Mouse (Mus musculus): ENCODE data around the gene Mrpl28. TPM values are rescaled to one million over a fixed set of nuclear protein-coding genes. Genes with fewer than 3 reads are reported as not detected.

Mrpl28 gene
- total RNA-seq, 4 experiments from 2014 or later = 61.0 to 74.7 (median 62.8) TPM

DNA sequence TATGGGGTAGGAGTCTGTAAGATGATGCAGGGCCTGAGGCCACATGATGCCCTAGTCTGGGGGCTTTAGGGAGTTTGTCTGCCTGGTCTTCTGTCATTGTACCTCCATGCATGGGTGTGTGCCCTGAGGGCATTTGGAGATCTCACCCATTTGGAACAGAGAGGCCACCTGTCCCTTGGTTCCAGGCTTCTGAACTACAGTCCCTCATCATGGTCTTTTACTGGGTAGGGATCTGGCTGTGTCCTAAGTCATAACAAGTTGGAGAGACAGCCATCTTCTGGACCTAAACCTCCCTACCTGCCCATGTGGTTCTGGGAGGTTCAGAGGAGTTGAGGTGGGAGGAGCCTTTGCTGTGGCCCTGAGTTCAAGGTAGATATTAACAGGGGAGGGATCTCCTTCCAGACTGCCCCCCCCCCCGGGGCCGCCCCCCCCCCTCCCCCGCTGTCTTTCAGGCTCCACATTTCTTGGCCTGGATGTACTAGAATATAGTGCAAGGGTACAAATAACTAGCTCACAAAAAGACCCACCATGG, 7.3 kb upstream of the Mrpl28 start:
- DNase-seq (ENCODE audit: low spot score in 2 of 2) = no peak

DNA sequence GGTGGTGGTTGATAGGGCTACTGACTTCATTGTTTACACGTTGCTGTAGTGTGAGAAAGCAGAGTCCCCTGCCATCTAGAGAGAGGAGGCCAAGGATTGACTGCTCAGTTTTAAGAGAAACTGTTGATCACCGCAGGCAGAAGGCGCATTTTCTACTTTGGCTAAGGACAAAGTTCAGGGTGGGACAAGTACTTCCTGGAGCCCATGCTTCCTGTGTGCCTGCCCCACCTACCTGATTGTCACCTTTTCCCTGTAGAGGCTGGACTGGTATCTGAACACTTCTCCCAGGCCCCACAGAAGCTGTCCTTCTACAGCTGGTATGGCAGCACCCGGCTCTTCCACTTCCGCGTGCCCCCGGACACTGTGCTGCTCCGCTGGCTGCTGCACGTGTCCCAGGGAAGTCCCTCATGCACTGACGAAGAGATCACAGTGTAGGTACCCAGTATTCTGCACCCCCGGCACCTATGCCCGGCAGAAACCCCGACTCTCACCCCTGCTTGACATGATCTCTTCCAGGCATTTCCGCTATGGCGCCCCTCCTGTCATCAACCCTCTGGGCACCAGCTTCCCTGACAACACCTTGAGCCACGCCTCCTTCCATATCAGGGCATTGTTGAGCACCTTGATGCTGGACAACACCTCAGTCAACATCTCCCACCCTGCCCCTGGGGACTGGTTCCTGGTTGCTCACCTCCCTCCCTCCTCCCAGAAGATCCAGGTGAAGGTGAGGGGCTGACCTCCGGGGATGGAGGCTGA, 6.6 kb upstream of the Mrpl28 start:
- no peak for DNase-seq (ENCODE audit: low spot score in 2 of 2)

DNA sequence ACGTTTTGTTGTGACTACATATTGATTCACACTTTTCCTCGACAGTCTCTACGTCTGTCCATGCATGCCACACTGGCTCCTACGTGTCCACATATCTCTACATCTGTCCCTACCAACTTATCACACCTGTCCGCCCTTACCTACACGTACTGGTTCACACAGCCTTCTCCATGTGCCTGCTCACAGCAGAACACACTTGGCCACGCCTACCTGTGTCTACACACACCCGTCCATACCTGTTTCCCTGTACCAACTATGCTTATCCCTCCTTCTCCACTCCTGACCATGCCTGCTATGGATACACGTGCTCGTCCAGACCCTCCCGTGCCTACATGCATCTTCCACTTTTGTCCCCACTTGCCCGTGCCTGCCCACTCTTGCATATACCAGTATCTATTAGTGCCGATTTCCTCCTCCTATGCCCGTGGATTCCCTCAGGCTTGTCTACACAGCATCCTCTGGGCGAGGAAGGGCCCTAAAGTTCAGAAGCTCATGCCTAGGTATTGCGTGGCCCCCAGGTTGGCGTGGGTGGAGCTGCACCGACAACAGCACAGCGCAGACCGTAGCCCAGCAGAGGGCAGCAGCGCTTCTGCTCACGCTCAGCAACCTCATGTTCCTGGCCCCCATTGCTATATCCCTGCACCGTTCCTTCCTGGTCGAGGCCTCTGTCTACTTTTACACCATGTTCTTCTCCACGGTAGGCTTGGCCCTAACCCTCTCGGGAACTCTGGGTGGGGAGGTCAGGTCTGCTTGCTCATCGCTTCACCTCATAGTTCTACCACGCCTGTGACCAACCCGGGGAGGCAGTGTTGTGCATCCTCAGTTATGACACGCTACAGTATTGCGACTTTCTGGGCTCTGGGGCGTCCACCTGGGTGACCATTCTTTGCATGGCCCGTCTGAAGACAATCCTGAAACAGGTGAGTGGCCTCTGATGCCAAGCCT, 3.3 kb upstream of the Mrpl28 start:
- DNase-seq (ENCODE audit: low spot score in 2 of 2) = no peak

DNA sequence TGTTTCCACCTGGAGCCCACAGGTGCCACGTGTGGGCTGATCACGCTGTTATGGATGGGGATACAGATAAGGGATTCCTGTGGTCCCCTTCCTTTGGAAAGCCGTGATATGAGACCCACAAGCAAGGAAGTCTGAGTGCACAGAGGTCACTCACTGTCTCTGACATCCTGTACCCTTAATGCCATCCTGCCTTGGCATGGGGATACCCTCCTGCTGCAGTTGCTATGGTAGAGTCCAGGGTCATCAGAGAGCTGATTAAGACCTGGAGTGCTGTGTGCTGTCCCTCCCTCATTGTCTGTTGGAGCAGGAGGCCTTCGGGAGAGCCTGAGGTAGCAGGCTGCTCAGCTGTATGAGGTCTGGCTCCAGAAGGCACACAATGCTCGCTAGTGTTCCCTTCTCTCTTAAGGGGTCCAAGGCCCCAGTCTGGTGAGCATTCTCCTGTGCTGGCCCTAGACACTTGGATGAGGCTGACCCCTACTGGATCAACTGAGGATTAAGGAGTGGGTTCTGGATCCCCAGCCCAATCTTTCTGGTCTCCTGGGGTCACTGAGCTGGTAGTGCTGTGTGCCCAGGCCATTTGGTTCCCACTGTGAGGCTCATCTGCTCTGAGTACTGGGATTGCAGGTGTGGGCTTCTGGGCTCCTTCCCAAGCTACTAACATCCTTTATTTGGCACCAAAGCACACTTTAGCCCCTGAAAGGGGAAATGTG, 714 bp upstream of the Mrpl28 start:
- no peak for DNase-seq (ENCODE audit: low spot score in 2 of 2)

DNA sequence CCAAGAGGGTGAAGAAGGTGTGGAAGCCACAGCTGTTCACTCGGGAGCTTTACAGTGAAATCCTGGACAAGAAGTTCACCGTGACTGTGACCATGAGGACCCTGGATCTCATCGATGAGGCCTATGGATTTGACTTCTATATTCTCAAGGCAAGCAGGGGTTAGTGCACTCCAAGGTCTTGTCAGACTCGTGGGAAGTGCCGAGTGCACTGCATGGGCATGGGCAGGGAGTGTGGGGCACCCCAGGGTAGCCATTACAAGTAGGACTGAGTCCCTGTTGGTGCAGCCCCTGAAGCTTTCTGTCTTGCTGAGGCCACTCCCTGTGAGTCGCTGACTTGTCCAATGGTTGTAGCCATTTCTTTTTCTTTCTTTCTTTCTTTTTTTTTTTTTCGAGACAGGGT, 1.3 kb downstream of the Mrpl28 start:
- no peak for DNase-seq (ENCODE audit: low spot score in 2 of 2)

DNA sequence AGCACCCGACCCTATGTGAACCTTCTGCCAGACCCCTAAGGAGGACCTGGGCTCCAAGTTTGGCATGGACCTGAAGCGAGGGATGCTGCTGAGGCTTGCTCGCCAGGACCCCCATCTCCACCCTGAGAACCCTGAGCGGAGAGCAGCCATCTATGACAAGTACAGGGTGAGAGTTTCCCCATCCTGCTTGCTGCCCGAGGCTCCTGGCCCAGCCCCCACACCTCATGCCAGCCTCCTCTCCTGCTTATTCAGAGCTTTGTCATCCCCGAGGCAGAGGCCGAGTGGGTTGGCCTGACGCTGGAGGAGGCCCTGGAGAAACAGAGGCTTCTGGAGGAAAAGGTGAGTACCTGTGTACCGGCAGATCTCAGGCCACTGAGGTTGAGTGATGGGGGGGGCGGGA, 1.9 kb downstream of the Mrpl28 start:
- no peak for DNase-seq (ENCODE audit: low spot score in 2 of 2)

DNA sequence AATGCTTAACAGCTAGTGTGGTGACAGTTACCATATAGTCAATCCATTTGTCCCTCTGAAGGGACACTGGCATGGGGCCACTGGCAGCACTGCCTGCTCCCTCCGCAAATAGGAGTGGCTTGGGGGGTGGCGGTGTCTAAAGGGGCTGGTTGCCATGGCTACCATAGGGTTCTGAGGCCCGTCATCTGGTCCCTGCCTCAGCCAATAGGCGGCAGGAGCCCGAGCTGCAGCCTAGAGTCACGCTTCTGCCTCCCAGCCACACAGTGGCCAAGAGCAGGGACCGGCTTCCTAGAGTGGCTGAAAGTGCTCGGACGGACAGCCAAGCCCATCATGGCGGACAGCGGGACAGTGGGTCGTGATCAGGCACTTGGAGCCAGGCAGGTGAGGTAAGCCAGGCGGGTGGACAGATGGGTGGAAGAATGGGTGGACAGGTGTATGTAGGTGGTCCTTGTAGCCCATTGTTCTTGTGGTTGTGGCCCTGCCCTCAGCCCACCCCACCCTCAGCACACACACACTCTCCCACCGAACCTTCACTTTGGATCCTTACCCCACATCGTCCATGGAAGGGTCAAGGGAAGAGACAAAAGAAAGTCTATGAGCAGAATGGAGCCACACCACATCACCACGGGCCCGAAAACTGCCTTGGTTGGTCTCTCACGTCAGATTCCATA, 7.9 kb downstream of the Mrpl28 start:
- no peak for DNase-seq (ENCODE audit: low spot score in 2 of 2)

DNA sequence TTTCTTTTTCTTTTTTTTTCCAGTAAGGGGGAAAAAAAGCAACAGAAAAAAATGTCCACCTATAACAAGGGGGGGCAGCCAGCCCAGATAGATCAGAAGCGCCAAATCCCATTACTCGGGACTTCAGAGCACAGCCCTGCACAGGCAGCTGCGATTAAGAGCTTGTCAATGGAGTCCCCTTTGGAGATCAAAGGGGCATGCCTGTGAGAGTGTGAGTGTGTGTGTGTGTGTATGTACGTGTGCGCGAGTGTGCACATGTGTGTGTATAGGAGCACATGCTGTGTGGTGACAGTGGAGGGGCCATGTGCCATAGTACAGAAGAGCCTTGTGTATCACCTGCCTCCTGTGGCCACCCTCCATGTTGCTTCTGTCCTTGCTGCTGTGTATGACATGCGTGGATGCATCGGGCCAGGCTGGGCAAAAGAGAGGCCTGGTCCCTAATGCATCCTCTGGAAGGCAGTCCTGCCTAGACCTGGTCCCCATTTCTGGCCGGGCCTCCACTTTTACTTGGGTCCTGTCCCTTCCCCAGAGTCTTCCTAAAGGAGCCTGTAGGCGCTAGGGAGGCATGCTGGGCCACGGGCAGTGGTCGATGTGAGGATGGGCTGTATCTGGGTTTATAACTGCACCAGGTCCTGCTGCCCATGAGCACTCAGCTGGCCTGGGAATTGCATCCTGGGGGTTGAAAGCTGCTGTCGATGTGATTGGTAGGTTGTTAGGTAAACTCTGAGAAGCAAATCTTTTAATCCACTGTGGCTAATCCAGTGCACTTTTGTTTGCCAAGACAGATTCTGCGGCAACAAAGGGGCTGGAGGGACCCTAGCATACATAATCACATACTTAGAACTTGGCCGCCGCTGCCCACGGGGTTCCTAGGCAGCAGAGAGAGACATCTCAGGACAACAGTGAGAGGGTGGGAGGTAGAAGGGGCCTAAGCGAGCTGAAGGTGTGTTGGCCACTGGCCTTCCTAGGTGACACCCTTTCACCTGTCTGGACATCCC, 8.9 kb downstream of the Mrpl28 start:
- no peak for DNase-seq (ENCODE audit: low spot score in 2 of 2)

DNA sequence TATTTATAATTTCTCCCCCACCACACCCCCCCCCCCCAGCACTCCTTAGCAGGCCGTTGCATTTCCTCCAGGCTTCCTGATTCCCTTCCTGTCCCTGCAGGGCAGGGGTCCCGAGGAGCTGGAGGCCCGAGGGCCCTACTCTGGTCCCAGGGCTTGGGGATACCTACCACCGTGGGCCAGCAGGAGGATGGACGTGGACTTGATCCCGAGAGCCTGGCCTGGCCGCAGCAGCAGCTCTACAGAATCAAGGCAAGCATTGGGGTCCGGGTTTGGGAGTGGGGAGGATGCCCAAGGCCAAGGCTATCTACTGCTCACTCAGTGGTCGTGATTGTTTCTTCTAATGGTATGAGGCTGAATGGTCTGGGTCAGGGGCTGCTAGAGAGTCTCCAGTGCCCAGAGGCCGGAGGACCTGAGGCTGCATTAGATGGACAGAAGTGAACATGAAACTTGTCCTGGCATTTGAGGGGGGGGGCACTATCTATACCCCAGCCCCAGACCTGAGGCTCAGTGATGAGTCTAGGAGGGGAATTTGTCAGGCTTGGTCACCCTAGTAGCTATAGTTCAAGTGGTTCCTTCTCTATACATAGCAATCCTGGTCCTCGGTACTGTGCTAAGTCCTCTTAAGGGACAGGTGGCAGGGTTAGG, 13.9 kb downstream of the Mrpl28 start:
- DNase-seq (ENCODE audit: low spot score in 2 of 2) = no peak

DNA sequence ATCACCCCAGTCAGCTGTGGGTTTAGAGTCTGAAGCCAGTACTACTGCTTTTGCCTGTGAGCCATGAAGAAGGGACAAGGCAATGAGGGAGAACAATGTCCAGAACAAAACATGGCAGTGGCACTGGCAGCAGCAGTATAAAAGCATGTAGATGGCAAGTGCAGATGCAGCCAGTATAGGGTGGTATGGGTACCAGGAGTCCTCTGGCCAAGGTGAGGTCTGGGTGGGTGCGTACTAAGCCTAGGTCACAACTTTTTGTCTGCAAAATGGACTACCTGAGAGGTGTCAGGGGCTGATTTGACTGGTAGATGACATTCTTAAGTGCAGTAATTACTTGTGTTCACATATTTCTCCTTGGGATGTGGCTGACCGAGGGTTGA, 14.4 kb downstream of the Mrpl28 start:
- no peak for DNase-seq (ENCODE audit: low spot score in 2 of 2)

DNA sequence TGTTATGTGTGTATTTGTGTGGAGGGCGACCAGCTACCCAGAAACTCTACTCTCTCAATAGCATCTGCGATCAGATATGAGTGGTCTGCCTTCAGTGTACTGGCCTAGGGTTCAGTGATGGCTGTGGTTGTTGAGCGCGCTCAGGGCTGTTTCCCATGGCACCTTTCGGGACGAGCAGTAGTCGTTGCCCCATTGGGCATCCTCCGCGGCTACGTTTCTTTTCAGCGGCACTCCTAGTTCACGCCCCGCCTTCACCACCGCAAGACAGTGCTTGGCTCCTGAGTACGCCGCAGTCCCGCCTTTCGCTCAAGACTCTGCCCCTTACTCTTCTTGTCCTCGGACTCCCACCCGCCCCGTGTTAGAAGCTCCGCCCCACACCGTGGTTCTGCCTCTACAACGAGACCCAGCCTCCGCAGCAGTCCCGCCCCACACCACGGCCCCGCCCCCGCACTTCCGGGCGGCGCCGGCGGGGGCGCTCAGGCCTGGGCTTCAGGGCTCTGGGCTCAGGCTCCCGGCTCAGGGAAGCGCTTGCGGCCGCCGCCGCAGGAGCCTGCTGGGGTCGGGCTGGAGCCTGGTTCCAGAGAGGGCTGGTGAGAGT, 15.0 kb downstream of the Mrpl28 start, which contains the start of gene Axin1:
Axin1 (plus strand) TSS at position 450 of the 598 bp plus-strand sequence.
- peak; percentile 82 to 96 for DNase-seq (ENCODE audit: low spot score in 2 of 2)

DNA sequence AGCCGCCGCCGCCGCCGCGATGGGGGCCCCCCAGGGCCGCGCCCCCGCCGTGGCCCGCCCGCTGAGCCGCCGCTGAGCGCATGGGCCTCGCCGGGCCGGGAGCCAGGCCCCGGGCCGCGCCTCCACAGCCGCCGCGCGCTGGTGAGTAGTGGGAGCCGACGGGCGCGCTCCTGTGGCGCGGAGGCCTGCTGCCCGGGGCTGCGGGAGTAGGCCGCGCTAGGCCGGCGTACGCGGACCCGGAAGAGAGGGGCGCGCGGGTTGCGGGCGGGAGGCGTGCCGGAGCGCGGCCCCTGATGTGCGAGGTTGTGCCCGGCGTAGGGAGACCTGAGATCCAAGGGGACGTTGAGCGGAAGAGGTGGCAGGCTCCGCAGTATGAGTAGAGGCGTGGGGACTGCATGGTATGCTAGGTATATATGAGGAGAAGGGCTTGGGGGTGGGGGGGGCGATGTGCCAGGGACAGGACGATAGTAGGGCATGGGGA, 15.6 kb downstream of the Mrpl28 start:
- DNase-seq (ENCODE audit: low spot score in 2 of 2) = no peak

DNA sequence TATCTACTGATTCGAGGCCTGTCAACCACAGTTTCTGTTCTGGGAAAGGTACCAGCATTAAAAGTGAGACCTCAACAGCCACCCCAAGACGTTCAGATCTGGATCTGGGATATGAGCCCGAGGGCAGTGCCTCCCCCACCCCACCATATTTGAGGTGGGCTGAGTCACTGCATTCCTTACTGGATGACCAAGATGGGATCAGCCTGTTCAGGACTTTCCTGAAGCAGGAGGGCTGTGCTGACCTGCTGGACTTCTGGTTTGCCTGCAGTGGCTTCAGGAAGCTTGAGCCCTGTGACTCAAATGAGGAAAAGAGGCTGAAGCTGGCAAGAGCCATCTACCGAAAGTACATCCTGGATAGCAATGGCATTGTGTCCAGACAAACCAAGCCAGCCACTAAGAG, 19.5 kb downstream of the Mrpl28 start:
- DNase-seq (ENCODE audit: low spot score in 2 of 2) = no peak

DNA sequence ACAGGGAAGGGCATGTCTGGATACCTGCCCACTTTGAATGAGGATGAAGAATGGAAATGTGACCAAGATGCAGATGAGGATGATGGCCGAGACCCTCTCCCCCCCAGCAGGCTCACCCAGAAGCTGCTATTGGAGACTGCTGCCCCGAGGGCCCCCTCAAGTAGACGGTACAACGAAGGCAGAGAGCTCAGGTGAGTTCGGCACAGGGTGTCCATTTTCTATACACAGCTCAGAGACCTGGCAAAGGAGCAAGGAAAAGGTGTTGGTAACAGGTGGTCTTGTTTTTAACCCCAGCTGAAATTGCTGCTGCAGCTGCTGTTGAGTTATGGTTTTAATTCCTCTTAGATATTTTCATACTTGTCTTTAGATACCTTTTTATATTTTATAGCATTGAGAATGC, 20.1 kb downstream of the Mrpl28 start:
- no peak for DNase-seq (ENCODE audit: low spot score in 2 of 2)

DNA sequence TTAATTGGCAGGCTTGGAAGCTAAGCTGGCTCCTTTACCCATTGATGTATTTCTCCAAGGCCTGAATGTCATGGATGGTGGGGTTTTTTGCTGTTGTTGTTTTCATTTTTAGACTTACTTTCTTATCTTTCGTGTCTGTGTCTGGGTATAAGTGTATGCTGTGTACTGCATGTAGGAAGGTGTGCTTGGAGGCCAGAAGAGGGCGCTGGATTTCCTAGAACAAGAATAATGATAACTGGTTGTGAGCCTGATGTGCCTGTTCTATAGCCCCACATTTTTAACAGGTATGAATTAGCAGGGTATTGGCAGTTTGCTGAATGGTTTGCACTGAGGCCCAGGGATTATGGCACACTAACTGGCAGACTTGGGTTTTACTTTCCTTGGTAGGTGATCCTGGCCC, 25.8 kb downstream of the Mrpl28 start:
- no peak for DNase-seq (ENCODE audit: low spot score in 2 of 2)

DNA sequence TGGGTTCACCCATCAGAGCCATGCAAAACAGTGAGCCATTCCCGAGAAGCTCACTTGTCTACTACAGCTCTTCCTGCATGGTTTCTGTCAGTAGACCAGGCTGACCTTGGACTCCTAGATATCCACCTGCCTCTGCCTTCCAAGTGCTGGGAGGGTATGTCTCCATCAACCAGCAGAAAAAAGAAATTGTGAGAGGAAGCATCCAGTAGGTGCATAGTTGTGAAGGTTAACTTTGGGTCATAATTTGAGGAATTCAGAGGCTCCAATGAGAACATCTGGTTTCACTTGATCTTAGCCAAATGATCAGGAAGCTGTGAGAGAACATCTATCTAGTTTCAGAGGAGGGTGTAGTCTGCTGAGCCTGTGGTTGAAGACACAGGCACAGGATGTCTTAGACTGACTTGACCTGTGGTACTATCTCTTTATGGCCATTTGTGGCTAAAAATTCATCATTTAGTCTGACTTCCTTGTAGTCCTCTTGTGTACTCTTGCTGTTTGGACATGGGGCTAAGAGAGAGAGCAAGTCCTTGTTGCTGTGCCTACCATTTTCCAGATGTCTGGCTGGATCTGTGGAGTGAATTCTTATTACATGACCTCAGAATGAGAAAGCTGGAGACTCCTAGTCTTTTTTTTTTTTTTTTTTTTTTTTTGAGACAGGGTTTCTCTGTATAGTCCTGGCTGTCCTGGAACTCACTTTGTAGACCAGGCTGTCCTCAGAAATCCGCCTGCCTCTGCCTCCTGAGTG, 28.8 kb downstream of the Mrpl28 start:
- no peak for DNase-seq (ENCODE audit: low spot score in 2 of 2)

DNA sequence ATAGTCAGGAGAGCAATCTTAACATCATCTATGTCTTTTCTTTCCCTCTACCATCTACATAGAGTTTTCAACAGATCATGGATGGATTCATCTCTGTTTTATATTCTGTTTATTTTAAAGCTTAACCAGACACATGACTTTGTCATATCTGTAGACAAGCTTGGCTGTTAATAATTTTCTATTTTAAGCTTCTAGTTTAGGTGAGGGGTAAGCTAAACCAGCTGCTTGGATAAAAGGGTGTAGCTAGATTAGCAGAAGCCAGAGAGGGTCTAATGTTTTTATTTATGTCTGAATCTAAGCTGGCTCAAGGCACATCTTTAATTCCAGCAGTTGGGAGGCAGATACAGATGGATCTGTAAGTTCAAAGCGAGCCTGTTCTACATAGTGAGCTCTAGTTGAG, 39.4 kb downstream of the Mrpl28 start:
- no peak for DNase-seq (ENCODE audit: low spot score in 2 of 2)

DNA sequence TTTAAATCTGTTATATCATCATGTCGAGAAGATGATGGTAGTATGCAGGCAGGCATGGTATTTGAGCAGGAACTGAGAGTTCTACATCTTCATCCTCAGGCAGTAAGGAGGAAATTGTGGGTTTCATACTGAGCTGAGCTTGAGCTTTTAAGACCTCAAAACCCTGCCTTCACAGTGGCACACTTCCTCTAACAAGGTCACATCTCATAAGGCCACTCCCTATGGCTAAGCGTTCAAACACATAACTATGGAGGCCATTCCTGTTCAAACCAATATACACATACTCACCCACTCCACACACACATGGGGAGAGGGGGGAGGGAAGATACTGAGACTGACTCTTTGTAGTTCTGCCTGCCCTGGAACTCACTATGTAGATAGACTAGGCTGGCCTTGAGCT, 44.7 kb downstream of the Mrpl28 start:
- DNase-seq (ENCODE audit: low spot score in 2 of 2) = no peak
